Mouse (Mus musculus) CH12.LX (cell line): ENCODE results near the gene Dlg2. TPM values are rescaled to one million over a fixed set of nuclear protein-coding genes. Genes with fewer than 3 reads are reported as not detected.
A peak's percentile ranks its signal among the peaks of the same experiment; 100 is the strongest.

Experiments used
- DNase-seq: peaks from one replicate; pipeline ENCODE4 v3.0.0-alpha.2; 2013; ENCODE audit errors: extremely low read depth
- H3K27ac ChIP-seq: 2 replicates; pipeline ENCODE4 v1.5.1; 2012; ENCODE audit warnings: low read depth, mild to moderate bottlenecking, control low read depth, moderate library complexity; ENCODE audit not compliant: insufficient read depth
- H3K27me3 ChIP-seq: replicated peaks from 2 replicates; pipeline ENCODE3; 2012; ENCODE audit warnings: inconsistent platforms
- H3K36me3 ChIP-seq, 2 experiments: replicated peaks in 1 of 2; 2 replicates each; pipeline versions ENCODE3 to v1.6.1; 2012; ENCODE audit warnings: inconsistent platforms in 1 of 2, low read length in 1 of 2, mild to moderate bottlenecking in 1 of 2, mixed read lengths in 1 of 2, moderate library complexity in 1 of 2; ENCODE audit not compliant: control insufficient read depth in 1 of 2, insufficient read depth in 1 of 2
- H3K4me1 ChIP-seq, 2 experiments: 2 replicates each; pipeline ENCODE4 v1.6.1; 2012; ENCODE audit warnings: inconsistent platforms in 1 of 2, moderate library complexity in 1 of 2; ENCODE audit not compliant: insufficient read depth in 2 of 2, control insufficient read depth in 1 of 2
- H3K4me2 ChIP-seq: 2 replicates; pipeline ENCODE4 v1.6.1; 2012; ENCODE audit warnings: low read depth, mild to moderate bottlenecking, control low read depth; ENCODE audit not compliant: poor library complexity, insufficient read depth, severe bottlenecking
- H3K4me3 ChIP-seq, 3 experiments: fragments of 150-350 bp in 1 of 3; sonication (generic) in 1 of 3; replicated peaks in 1 of 3; 2 replicates each; pipeline versions ENCODE3 to v1.5.1; 2011 to 2012; ENCODE audit warnings: low read depth in 2 of 3, low read length in 2 of 3, mild to moderate bottlenecking in 2 of 3, moderate library complexity in 2 of 3, control low read depth in 1 of 3, improper control_type of control experiment in 1 of 3, inconsistent platforms in 1 of 3, mixed read lengths in 1 of 3; ENCODE audit not compliant: poor library complexity in 1 of 3
- H3K79me2 ChIP-seq: replicated peaks from 2 replicates; pipeline ENCODE4 v1.6.1; 2012; ENCODE audit warnings: mild to moderate bottlenecking, moderate library complexity; ENCODE audit not compliant: control insufficient read depth, poor library complexity, insufficient read depth, severe bottlenecking; ENCODE audit errors: extremely low read depth
- H3K9ac ChIP-seq: 2 replicates; pipeline ENCODE4 v1.6.1; 2012; ENCODE audit warnings: low read depth, mild to moderate bottlenecking, control low read depth, moderate library complexity; ENCODE audit not compliant: insufficient read depth
- H3K9me3 ChIP-seq: replicated peaks from 2 replicates; pipeline ENCODE3; 2012; ENCODE audit warnings: low read length, inconsistent platforms, mixed read lengths
- BHLHE40 ChIP-seq: IDR thresholded peaks from 2 replicates; pipeline ENCODE4 v1.6.1; 2011; ENCODE audit warnings: mild to moderate bottlenecking, low read depth, low read length, improper control_type of control experiment
- CHD1 ChIP-seq: IDR thresholded peaks from 2 replicates; pipeline ENCODE4 v1.6.1; 2012; ENCODE audit warnings: low read depth, low read length, improper control_type of control experiment, inconsistent platforms
- CHD2 ChIP-seq: IDR thresholded peaks from 2 replicates; pipeline ENCODE4 v1.6.1; 2011; ENCODE audit warnings: low read length, improper control_type of control experiment
- ELF1 ChIP-seq: IDR thresholded peaks from 2 replicates; pipeline ENCODE4 v1.6.1; 2014; ENCODE audit warnings: low read depth, mild to moderate bottlenecking, inconsistent platforms, low read length, improper control_type of control experiment
- ETS1 ChIP-seq: conservative IDR thresholded peaks from 2 replicates; pipeline ENCODE4 v1.6.1; 2012; ENCODE audit warnings: low read depth, mild to moderate bottlenecking, inconsistent platforms, low read length, improper control_type of control experiment, moderate library complexity
- HCFC1 ChIP-seq: IDR thresholded peaks from 2 replicates; pipeline ENCODE4 v1.6.1; 2012; ENCODE audit warnings: low read depth, mild to moderate bottlenecking, inconsistent platforms, low read length, improper control_type of control experiment
- JUN ChIP-seq: IDR thresholded peaks from 2 replicates; pipeline ENCODE4 v1.6.1; 2011; ENCODE audit warnings: low read depth, mild to moderate bottlenecking, low read length, improper control_type of control experiment, moderate library complexity; ENCODE audit not compliant: insufficient read depth
- KAT2A ChIP-seq: IDR thresholded peaks from 2 replicates; pipeline ENCODE4 v1.6.1; 2012; ENCODE audit warnings: low read length, improper control_type of control experiment, inconsistent platforms; ENCODE audit not compliant: insufficient replicate concordance
- MXI1 ChIP-seq: IDR thresholded peaks from 2 replicates; pipeline ENCODE4 v1.6.1; 2011; ENCODE audit warnings: mild to moderate bottlenecking, low read depth, low read length, improper control_type of control experiment
- PAX5 ChIP-seq: IDR thresholded peaks from 2 replicates; pipeline ENCODE4 v1.6.1; 2012; ENCODE audit warnings: low read length, inconsistent platforms, mixed read lengths
- POLR2A ChIP-seq: IDR thresholded peaks from 2 replicates; pipeline ENCODE4 v1.6.1; 2011; ENCODE audit warnings: low read depth, mild to moderate bottlenecking, improper control_type of control experiment, low read length
- RAD21 ChIP-seq: IDR thresholded peaks from 2 replicates; pipeline ENCODE4 v1.6.1; 2011; ENCODE audit warnings: low read depth, mild to moderate bottlenecking, low read length, improper control_type of control experiment, moderate library complexity
- SIN3A ChIP-seq: IDR thresholded peaks from 2 replicates; pipeline ENCODE4 v1.6.1; 2012; ENCODE audit warnings: low read length, improper control_type of control experiment, inconsistent platforms
- TBP ChIP-seq: conservative IDR thresholded peaks from 2 replicates; pipeline ENCODE4 v1.6.1; 2011; ENCODE audit warnings: low read depth, low read length, improper control_type of control experiment
- UBTF ChIP-seq: IDR thresholded peaks from 2 replicates; pipeline ENCODE4 v1.6.1; 2012; ENCODE audit warnings: low read depth, mild to moderate bottlenecking, inconsistent platforms, low read length, improper control_type of control experiment, moderate library complexity
- USF2 ChIP-seq: conservative IDR thresholded peaks from 2 replicates; pipeline ENCODE4 v1.6.1; 2011; ENCODE audit warnings: low read depth, low read length, improper control_type of control experiment
- dilution Hi-C: fragments of 300-500 bp; cut with MboI; formaldehyde crosslinking; loops from 2 replicates; pipeline ENCODE4 v1.14.3; 2020; ENCODE audit warnings: low sequenced_read_pairs; ENCODE audit not compliant: extremely low pct_unique_long_range_greater_than_20kb, extremely low pct_ligation_motif_present
- in situ Hi-C: fragments of 300-500 bp; cut with MboI; formaldehyde crosslinking; loops from 3 replicates; pipeline ENCODE4 v1.14.3; 2019; ENCODE audit warnings: low sequenced_read_pairs, low pct_ligation_motif_present, low pct_unique_long_range_greater_than_20kb, mixed read lengths
- polyA plus RNA-seq: library from polyadenylated mRNA; unstranded; fragments of >175 nt; gene quantifications from 2 replicates; pipeline ENCODE4 v1.2.1, GENCODE M21; 2012; ENCODE audit warnings: low read depth; ENCODE audit not compliant: insufficient read length
- total RNA-seq, 2 experiments: library from RNA; depleted of rRNA; stranded (reverse); fragments of 300-350 nt in 1 of 2; fragments of >200 nt in 1 of 2; gene quantifications; 2 replicates each; pipeline ENCODE4 v1.2.3; 2012 to 2014

Dlg2 gene
- total RNA-seq (2012; rRNA removed) = not detected in 2 replicates
- total RNA-seq (2014; rRNA removed) = not detected in 2 replicates
- 0.36 TPM in 1 of 2 replicates, not detected in the other for polyA plus RNA-seq

GRCm38 (mm10) chr7:90476313-90477245, at the start of gene Dlg2:
Gene Dlg2, plus strand, starts transcription at chr7:90476672.
- TF ChIP-seq BHLHE40 (peak; percentile 66), MXI1 (peak; percentile 51), SIN3A (no peak)
- Histone ChIP-seq H3K36me3 (peaks cover 0 to 6% of the 10 kb centered on the region in 2 experiments), H3K9me3 (no peaks in the 10 kb centered on the region), H3K27me3 (peaks cover 12% of the 10 kb centered on the region), H3K4me1 (peaks cover 3 to 22% of the 10 kb centered on the region in 2 experiments; a peak in 3 of 4 replicates), H3K79me2 (peaks cover 12% of the 10 kb centered on the region), H3K4me2 (peak within 1 kb of the TSS; percentile 83), H3K27ac (no peak within 1 kb of the TSS), H3K9ac (peak within 1 kb of the TSS; percentile 65), H3K4me3 (peak within 1 kb of the TSS; percentile 59 to 90 (median 70))
- DNase-seq = peak; percentile 39
- dilution Hi-C loops (no loop called here), in situ Hi-C loops (no loop called here)

DNA sequence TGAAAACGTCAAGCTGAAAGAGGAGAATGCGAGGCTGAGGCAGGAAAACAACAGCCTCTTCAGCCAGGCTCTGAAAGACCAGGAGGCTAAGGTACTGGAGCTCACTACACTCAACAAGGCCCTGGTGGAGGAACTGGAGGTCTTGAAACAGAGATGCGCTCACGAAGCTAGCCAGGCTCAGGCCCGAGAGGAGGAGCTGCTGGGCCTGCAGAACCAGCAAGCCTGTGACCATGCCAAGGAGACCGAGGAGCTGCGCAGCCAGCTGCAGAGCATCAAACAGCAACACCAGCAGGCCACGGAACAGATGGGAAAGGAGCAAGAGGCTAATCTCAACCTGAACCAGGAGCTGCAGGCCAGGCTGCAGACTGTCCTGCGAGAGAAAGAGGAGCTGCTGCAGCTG, 49.5 kb upstream of the Dlg2 start:
- Histone ChIP-seq H3K9ac (no peak overlapping the region), H3K4me3 (no peak overlapping the region), H3K27ac (no peak overlapping the region), H3K4me2 (no peak overlapping the region), H3K36me3 (no peaks in the 10 kb centered on the region), H3K27me3 (no peaks in the 10 kb centered on the region), H3K79me2 (no peaks in the 10 kb centered on the region), H3K9me3 (no peaks in the 10 kb centered on the region), H3K4me1 (no peaks in the 10 kb centered on the region)
- dilution Hi-C loops (no loop called here), in situ Hi-C loops (loop anchor here (25.0 kb wide), 1 partner anchor 415 kb away; no protein-coding TSS in a partner anchor)
- no peak for DNase-seq
- no peak for TF ChIP-seq UBTF
- no peak for TF ChIP-seq JUN
- TF ChIP-seq PAX5 = no peak
- no peak for TF ChIP-seq CHD1
- no peak for TF ChIP-seq POLR2A
- no peak for TF ChIP-seq USF2
- no peak for TF ChIP-seq CHD2
- TF ChIP-seq ELF1 = no peak
- no peak for TF ChIP-seq TBP

- Histone ChIP-seq H3K9me3 (no peaks in the 10 kb centered on the region), H3K27me3 (no peaks in the 10 kb centered on the region), H3K4me1 (no peaks in the 10 kb centered on the region), H3K9ac (no peak overlapping the region), H3K4me2 (no peak overlapping the region), H3K36me3 (no peaks in the 10 kb centered on the region), H3K79me2 (no peaks in the 10 kb centered on the region), H3K27ac (no peak overlapping the region), H3K4me3 (no peak overlapping the region)
- no peak for DNase-seq
- TF ChIP-seq ETS1 (no peak), KAT2A (no peak), POLR2A (no peak), RAD21 (no peak), TBP (no peak), HCFC1 (no peak)
- in situ Hi-C loops = loop anchor here (25.0 kb wide), 1 partner anchor 420 kb away; no protein-coding TSS in a partner anchor
- dilution Hi-C loops = no loop called here
Measured at GRCm38 (mm10) chr7:90432221-90432620, 44.3 kb upstream of the Dlg2 start.
